Mouse (Mus musculus) thymus, postnatal 0 days (tissue): ENCODE results near the gene Slc22a18. TPM values are rescaled to one million over a fixed set of nuclear protein-coding genes. Genes with fewer than 3 reads are reported as not detected.
"Not testable (repeated sequence)": the region's sequence is repeated elsewhere in the genome, so short reads cannot be mapped to it uniquely, and the experiment has no call there.

Source experiments
- DNase-seq: peaks from one replicate; pipeline ENCODE4 v3.0.0-alpha.2; 2015; ENCODE audit warnings: low spot score
- polyA plus RNA-seq: library from polyadenylated mRNA; unstranded; fragments of >200 nt; fragmentation: Nextera tagmentation; extraction: Ambion mirVana; gene quantifications from 2 replicates; pipeline ENCODE4 v1.2.1, GENCODE M21; 2015

Slc22a18 gene
- polyA plus RNA-seq, 1 experiment from 2014 or later, result 1.0 TPM

DNA sequence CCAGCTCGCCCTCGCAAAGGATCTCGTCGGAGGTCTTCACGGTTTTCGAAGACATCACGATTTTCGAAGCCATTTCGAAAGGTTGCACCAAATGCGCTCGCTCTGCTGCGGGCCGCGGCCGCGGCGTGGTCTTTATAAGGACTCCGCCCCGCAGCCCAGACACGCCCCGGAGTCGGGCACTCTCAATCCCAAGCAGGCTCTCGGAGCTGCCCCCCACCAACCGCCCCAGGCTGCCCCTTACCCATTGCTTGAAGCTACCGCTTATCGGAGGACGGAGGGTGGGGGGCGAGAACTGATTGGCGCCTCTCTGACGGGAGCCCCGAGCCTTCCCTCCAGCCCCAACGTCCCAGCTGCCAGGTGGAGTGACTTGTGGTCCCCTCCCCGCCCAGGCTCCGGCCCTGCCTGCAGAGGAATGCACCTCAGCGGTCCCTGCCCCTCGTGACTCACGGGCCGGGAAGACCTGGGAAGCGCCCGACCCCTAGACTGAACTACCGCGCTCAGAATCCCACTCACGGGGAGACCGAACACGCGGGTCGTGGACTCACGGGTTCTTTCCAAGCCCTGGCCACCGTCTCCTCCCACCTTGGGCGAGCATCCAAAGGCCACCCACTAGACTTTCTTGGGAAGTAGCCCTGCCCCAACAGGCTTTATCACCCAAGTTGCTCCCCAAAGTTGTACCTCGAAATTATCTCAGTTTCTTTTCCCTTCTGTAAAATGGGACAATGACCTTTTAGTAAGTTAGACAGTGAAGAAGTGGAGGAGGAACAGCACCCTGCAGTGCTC, 29.1 kb downstream of the Slc22a18 start, which contains the start of gene Phlda2:
Gene Phlda2, minus strand, starts transcription at position 733 of the 783 bp plus-strand sequence.
- no peak for DNase-seq

DNA sequence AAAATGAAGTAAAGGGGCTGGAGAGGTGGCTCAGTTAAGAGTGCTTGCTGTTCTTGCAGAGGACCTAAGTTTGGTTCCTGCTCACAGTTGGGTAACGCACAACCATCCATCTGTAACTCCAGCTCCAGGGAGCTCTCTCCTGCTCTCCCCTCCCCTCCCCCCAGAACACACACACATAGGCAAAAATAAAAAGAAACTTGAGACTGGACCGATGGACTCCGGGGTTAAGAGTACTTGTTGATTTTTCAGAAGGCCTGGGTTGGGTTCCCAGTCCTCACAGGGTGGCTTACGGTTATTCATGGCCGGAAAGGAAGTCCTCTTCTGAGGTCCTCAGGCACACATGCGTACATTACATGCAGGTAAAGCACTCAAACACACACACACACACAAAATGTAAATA, 30.4 kb downstream of the Slc22a18 start:
- DNase-seq, result no peak

DNA sequence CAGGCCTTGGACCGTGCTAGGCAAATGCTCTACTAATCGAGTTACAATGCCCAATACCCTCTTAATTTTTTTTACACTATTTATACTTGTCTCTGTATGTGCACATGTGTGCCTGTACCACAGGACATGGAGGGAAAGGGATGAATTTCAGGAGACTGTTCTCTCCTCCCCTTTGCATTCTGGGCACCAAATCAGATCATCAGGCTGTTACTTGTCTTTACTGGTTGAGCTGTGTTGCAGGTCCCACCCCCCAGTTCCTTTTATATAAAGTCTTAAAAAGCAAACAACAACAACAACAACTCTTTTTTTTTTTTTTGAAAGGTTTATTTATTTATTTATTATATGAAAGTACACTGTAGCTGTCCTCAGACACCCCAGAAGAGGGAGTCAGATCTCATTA, 31.9 kb downstream of the Slc22a18 start:
- no peak for DNase-seq

DNA sequence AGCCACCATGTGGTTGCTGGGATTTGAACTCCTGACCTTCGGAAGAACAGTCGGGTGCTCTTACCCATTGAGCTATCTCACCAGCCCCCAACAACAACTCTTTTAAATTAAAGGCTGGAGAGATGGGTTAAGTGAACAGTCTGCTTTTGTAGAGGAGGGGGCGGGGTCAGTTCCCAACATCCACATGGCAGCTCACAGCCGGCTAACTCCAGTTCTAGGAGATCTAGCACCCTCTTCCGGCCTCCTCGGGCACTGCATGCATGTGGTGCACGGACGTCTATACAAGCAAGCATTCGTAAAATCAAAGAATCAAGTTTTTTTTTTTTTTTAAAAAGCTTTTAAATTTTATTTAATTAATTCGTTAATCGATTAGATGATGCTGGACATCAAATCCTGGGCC, 32.3 kb downstream of the Slc22a18 start:
- peak; percentile 75 for DNase-seq

DNA sequence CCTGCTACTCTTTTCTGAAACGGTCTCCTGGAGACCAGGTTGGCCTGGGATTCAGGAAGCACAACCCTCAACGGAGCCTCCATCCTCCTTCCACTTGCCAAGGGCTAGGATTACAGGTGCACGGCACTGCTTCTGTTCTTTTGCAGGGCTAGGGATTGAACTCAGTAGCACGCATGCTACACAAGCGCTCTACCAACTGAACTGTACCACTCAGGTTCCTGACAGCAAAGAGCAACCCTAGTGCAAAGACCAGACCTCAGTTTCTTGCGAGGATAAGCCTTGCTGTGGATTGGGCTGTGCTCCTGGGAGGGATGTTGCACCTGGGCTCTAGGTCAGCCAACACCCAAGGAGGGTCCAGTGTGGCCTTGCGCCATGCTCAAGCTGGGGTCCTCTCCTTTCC, 32.7 kb downstream of the Slc22a18 start:
- no peak for DNase-seq

DNA sequence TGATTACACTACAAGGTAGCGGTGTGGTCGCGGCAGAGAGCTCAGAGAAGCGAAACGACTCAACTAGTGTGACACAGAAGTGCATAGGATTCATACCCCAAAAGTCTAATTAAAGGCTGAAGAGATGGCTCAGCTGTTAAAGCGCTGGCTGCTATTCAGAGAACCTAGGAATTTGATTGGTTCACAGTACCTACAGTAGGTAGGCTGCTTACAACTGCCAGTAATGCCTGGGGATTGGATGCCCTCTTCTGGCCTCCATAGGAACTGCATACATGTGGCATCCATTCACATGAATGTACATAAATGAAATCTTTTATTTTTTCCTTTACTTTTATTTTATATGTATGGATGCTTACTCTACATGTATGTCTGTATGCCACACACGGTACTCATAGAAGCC, 33.1 kb downstream of the Slc22a18 start:
- DNase-seq, result peak; percentile 65

DNA sequence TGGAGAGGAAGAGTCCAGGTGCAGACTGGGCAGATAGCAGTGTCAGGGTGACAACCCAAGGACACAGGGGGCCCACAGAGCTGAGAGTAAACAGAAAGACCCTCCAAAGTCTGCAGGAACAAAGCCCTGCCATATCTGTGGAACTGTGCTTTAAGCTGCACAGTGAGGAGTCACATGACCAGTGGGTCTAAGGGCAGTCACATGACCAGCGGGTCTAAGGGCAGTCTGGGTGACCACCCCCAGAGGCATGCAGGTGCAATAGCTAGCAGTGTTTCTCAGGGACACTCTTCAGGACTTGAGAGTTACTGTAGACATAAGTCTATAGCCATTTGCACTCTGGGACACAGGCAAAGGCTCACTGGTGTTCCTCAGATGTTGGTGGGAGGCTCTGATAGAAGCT, 36.0 kb downstream of the Slc22a18 start:
- DNase-seq, result no peak

DNA sequence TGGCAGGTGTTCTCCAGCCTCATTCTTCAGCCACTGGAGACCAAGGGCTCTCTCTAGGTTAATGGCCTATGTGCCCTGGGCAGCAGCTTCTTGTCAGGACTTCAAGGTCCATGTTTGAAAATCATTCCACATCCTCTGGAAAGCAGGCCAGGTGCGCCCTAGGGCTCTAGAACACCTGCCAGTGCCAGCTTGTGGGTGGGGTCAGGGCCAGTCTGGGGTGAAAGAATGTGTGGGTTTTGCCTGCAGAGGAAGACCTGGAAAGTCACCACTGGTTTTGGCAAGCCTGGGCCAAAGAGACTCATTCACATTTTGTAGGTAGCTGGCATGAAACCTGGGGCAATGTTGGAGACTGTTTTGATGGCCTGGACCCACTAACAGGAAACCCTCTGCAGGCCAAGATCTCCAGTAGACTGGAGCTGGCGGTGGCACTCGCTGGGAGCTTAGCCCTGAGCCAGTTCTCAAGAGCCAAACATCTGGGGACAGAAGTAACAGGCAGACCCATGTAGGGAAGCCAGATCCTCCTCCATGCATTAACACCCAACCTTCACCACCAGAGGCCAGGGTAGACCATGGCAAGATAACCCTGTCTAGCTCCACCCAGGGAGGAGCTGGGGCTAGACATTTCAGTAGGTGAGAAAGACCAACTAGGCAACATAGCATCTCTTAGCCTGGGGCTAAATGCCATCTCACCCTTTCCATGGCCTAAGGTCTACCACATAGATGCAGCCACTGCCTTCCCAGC, 37.2 kb downstream of the Slc22a18 start:
- DNase-seq, result no peak

DNA sequence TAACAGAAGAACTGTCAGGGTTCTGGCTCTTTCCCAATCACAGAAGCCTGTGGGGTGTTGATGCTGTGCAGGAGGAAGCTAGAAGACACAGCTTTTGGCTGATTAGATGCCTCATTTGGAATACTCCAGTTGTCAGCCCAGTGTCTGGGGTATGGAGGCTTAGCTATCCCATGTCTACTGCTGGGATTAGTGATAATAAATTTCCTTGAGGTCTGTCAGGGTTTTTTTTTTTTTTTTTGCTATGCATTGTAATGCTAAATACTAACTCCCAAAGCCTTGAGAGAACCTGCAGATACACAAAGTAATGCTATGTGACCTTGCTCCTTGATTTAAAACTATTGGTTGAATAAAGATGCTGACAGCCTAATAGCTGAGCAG, 37.8 kb downstream of the Slc22a18 start:
- no peak for DNase-seq

DNA sequence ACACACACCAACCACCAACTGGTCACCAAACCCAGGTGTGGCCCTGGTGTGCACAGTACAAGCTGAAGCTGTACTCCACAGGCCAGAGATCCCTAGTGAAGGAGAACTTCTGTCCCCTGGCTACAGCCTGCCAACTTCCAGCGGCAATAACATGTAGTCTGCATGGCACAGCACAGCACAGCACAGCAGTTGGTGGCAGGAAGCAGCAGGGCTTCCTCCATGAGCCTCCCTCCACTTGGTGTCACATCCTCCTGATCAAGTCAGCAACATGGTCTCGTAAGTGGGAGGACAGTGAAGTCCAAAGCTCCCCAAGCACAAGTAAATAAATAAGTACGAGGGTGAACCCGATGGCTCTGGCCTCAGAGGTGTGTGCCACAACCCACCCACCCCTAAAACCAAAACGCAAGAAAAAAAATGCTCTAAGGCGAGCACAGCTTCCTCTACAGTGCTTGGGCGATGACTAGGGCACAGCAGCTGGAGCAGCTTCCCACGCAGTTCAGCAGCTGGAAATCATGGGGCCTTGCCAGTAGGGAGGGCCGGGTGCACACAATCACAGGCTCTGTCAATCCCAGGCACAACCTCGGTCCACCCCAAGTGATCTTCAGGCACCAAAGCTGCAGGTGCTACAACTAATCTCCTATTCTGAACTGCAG, 40.4 kb downstream of the Slc22a18 start:
- DNase-seq, result no peak

DNA sequence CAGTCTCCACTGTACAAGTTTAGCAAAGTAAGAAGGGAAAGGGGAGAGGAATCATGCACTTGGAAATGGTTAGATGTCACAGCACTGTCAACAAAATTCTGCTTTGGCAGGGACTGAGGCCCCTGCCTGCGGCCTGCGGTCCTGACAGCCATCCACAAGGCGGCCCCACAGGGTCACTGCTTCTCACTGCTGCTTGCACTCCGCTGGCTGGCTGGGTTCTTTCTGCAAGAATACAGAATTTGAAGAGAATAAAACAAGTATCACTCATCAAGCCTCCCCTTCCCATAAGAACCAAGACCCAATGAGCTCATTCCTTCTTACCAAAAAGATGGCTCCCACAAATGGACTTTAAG, 40.9 kb downstream of the Slc22a18 start:
- DNase-seq, result no peak

DNA sequence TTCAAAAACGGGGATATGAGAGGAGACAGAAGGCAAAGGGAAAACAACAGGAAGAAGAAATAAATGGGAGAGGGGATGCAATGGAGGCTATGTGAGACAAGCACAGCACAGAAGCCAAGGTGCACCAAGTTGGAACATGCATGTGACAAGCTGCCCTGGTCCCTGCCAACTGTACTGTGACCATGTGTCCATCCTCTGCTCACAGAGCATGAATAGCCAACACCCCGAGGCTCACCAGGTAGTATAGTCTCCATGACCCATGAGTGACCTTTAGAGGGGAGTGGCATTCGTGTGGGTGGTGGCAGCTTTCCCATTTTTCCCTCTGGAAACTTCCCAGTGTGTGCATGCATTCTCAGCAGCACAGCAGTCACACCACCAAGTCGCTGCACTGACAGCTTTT, 45.8 kb downstream of the Slc22a18 start:
- no peak for DNase-seq

DNA sequence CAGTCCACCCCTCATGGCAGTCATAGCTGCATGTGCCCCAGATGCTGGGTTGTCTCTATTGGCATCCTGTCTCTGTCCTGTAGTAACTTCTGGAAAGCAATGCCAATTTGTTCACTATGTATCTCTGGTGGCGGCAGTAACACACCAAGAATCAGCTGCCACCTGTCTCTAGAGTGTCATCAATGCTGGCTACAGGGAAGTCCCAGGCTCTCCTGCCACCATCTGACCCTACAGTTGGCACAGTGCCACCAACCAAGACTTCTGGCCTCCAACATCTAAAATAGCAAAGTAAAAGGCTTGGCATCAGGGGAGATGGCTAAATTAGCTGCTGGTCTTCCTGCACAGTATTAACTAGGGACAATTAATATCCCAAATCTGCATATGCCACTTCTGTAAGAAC, 58.9 kb downstream of the Slc22a18 start:
- no peak for DNase-seq

DNA sequence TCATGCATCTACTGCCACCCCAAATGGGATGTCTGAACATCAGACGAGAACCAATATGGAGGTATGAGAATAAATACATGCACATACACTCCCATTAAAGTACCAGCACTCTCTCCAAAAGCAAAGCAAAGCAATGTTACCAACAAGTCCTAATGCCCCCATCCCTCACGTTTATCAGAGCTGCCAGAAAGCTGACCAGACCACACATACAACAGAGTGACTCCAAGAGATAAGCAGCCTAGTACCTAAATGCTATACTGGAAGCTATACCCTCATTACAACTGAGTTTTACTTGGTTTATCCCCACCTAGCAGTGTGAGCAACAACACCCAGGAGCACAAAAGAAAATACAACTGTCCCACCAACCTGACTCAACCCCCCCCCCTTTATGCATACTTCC, 59.7 kb downstream of the Slc22a18 start:
- DNase-seq, result no peak

DNA sequence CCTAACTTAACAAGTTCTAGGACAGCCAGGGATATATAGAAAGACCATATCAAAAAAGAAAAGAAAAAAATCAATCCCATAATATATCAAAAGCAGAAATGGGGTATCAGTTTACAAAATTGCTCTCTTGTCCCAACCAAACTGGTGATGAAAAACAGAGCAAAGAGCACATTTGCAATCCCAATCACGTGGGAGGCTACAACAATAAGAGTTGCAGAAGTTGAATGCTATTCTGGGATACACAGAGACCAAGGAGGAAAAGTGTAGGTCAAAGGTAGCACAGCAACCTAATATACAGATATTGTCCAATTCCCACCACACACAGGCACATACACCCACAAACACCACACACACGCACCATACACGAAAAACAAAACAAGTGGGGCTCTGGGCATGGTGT, 62.7 kb downstream of the Slc22a18 start:
- DNase-seq, result no peak

DNA sequence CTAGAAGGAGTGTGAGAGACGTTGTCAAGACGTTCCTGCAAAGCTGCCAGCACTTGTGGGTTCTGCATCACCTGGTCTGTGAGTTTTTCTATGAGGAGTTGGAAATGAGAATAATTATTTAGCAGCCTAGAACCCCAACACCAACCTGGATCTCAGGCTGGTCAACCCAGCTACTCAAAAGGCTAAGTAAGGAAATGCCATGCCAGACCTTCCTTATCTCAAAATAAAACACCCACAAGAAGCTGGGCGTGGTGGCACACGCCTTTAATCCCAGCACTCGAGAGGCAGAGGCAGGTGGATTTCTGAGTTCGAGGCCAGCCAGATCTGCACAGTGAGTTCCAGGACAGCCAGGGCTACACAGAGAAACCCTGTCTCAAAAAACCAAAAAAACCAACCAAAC, 64.7 kb downstream of the Slc22a18 start:
- DNase-seq, result not testable (repeated sequence)

DNA sequence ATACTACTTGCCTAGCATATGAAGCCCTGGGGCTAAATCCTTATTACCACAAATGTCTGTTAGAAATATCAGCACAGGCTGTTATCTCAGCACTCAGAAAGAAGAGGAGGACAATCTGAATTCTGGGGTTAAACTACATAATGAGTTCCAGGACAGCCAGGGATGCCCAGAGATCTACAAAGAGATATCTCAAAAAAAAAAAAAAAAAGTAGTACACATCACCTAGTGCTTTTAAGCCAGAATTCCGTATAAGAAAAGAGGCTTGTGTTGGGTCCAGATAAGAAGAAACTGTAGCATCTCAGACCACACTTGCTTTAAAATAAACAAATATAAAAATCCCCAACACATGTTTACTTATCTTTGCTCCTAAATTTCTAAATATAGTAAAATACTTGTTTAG, 65.1 kb downstream of the Slc22a18 start:
- DNase-seq, result no peak

DNA sequence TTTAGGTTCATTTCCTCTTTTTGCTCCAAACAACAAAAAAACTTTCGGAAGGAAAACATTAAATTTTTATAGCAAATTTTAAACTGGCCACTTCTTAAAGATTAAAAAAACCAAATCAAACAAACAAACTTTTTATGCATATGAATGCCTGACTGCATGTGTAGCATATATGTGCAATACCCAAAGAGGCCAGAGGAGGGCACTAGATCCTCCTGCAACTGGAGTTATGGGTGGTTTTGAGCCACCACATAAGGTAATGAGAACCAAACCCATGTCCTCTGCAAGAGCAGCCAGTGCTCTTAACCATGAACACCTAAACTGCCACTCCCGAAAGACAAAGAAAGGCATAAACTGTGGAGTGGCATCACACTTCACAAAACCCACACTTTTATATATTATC, 70.8 kb downstream of the Slc22a18 start:
- peak; percentile 50 for DNase-seq

DNA sequence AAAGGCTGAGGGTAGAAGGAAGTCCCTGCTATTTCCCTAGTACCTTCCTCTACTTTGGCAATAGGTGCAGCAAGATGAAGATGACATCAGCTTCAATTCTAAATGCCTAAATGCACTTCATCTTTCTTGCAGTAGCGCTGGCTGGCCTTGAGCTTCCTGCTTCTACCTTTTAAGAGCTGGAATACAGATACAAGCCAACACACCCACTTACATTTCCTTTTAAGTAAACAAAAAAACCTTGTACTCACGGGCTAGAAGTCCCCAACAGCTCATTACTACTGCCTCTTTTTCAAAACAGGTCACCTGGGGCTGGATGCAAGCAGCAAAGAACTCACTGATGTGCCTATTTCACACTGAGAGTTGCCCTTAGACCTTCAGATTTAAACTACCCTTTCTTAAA, 73.0 kb downstream of the Slc22a18 start:
- no peak for DNase-seq

DNA sequence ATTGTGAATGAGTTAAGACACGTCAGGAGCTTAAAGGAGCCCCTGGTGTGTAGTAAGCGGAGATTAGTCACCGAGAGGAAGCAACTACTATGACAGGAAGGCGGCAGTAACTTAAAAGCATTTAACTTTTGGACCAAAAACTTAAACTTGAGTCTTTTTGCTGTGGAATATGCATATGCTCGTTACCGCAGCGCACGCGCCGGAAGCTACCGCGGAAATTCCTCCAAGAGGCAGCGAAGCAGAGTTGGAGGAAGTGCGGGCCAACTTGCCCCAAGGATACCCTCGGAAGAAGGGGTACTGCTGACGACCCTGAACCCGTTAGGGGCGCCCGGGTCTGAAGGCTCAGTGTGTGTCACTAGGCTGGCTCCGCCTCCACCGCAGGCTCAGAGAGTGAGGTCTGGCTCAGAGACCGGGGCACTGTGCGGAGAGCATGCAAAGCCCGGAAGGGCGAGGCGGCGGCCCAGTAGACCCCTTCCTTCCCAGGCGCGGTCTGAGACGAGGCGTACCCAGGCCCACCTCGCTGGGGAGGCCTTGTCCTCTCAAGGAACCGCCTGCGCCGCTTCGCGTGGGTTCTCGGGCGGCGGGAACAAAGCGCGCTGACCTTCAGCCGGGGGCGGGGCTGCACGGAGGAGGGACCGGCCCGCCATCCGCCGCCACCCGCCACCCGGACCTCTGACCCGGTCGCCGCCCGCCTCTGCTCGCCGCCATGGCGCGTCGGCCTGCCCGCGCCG, 74.9 kb downstream of the Slc22a18 start:
- DNase-seq, result peak; percentile 77
